Mouse (Mus musculus) erythroid progenitor cell, adult 5-6 weeks (primary cell): ENCODE results near the gene Grm4. TPM values are rescaled to one million over a fixed set of nuclear protein-coding genes. Genes with fewer than 3 reads are reported as not detected.

Experiments
- ATAC-seq: replicated peaks from 2 replicates; pipeline ENCODE4 v1.8.0; 2016; ENCODE audit warnings: moderate number of reproducible peaks, mild to moderate bottlenecking, moderate TSS enrichment, inconsistent platforms; ENCODE audit not compliant: poor library complexity, low FRiP score, severe bottlenecking
- total RNA-seq, 2 experiments: library from RNA; stranded (forward) in 1 of 2; stranded (reverse) in 1 of 2; fragments of 150-400 nt in 1 of 2; fragments of 186-747, 209-891 nt in 1 of 2; gene quantifications; 2 replicates each; pipeline versions ENCODE4 v1.2.3 to v1.2.4; 2015 to 2017; ENCODE audit warnings: low replicate concordance in 2 of 2

Gene Grm4
- total RNA-seq, 2 experiments from 2014 or later, result not detected

DNA sequence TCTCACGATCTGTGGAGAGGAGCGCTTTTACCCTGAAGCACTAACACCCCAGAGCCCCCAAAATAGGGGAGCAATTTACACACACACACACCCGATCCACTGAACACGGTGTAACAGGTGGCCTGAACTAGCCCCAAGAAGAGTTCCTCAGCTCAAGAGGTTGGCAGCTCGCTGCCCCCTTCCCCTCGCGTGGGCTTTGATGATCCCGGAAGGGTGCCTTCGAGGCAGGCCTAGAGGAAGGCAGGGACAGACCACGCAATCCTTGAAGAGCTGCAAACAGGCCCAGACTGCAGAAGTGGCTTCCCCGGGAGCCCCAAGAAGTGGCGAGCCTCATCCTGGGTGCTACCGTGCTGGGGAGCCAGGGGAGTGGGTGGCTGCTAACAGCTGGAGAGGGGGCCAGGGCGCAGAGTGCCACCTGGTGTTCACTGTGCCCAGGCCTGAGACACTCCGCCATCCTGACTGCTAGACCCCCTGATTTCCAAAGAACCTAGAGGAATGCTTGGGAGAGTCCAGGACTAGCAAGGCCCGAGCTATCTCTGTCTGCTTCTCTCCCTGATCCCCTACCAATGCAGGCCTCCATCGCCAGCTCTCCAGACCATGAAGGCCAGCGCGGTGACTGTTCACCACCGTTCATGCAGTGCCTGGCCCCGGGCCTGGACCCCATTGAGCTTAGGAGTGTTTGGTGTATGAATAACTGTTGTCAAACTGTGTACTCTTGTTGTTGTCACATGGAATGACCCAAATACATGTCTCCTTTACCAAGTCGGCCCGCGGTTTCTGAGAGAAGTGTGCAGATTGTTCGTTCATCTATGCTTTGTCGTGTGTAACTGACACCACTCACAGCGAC lies 7.1 kb downstream of the Grm4 start:
- no peak for ATAC-seq

DNA sequence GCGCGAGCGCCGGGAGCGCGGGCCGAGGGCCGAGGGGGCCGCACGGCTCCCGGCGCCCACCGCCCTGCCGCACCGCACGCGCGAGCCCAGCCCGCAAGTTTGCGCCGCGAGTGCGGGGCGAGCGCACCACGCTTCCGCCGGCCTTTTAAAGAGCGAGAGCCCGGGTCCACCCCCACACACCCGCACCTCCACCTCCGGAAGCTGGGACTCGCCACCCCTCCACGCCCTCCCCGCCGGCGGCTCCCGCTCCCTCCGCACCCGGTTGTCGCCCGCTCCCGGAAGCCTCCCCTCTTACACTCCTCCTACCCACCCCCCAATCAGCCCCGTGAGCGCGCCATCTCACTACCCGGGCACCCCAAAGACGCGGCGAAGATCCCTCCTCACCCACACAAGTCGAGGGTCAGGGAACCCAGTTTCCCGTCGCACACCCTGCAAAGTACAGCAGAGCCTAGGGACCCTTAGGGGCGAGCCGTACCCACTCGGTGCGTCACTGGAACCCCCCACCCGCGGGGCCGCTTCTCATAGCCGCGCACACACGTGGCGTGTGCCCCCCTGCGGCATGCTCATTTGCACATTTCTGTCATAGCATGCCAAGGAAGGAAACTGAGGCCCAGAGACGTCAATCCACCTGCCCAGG lies 7.8 kb downstream of the Grm4 start:
- no peak for ATAC-seq

DNA sequence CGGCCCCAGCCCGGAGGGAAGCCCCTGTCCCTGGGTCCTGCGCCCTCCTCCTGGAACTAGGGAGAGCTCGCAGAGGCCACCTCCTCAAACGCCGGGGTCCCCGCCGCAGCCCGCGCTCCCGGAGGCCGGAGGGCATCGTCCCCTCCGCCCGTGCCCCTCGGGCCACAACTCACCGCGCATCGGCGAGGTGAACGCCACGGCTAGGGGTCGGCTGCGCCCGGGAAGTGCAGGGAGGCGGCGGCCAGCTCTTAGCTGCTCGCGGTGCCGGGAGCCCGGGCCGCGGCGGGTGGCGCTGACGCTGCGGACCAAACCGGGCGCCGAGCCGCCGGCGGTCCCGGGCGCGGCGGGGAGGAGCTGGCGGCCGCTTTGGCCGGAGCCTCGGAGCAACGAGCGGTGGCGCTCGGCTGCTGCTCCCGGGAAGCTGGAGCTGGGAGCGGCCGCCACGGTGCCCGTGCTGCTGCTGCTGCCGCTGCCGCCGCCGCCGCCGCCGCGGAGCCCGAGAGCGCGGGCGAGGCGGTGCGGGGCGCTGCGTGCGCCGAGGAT lies 8.5 kb downstream of the Grm4 start:
- ATAC-seq, result no peak

DNA sequence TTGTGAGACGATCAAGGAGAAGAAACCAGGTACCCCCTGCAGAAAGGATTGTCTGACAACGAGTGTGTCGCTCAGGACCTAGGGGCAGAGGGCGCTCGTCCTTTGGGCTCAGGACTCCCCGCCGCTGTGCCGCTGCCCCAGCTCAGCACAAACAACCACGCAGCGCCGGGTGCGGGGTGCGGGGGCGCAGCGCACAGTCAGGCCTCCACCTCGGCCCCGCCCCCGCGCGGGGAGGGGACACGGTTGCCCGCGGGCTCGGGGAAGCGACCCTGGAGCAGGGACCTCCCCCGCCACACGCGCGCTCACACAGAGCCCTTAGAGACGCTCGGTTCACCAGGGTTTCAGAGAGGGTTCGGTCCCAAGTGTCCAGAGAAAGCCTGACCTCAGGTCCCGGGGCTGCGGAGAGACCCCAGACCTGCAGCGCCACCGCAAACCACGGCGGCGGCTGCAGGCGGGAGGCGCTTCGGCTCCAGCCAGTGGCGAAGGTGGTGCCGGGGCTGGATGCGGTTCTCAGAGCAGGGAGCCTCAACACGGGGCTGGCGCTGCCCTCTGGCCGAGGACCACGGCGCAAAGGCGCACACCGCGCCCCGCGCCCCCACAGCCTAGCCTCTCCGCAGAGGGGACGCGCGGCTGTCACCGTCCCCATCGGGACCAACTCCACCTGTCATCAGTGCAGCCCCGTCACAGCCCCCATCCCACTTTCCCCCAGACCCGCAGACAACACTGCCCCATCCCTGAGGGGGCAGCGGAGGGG lies 9.2 kb downstream of the Grm4 start:
- no peak for ATAC-seq

DNA sequence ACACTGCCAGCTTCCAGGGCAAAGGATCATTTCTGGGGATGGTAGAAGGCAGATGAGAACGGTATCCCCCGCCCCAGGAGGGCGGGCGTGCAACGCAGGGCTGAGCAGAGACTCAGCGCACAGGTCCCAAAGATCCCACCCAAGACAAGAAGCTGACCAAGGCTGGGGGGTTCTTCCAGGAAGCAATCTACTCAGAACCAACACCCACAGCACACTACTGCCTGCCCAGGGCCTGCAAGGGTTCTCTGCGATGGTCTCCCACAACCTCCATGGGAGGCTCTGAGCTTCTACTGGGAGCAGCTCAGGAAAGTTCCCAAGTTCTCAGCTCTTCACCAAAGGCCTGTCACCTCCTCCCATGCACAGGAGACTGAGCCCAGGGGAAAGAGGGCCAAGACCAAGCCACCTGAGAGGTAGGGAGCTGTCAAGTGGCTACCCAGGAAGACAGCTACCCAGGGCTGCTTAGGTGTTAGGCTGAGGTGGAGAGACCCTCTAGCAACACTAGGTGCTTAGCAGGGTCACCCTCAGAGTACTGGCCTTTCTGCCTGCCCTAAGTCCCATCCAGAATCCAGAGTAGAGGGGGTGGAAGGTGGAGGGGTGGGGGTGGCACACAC lies 10.0 kb downstream of the Grm4 start:
- no peak for ATAC-seq

DNA sequence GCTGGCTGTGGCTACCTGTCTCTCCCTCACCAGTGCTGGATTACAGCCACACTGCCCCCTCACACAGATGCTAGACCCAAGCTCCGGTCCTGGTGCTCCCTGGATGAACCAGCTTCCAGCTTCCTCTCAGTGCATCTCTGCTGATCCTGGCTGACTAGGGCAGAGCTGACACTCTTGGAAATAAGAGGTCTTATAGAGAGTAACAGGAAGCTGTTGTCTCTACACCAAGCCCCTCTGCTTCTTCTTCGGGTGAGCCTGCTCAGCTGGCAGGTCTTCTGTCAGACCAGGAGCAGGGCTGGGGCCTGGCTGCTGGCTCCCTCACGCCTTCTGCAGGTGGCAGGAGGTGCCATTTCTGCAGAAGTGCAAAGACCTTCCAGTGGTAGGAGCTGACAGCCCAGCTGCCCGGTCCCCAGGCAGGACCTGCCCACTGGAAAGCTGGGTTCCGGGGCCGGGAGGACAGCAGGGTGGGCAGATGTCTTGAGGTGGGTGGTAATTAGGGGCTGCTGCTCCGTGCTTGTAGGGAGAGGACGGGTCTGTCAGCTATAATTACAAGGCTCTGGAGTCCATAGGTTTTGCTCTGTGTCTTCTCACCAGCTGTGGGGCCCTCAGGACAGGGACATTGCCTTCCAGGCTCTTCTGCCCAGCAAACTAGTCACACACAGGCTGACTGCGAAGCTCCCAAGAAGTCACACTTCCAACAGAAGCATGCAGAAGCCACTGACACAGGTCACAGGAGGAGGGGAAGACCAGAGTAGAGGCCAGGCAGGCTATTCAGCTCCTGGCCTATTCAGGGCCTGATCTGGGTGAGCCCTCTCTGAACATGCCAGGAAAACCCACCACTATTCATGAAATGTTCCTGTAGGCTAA lies 10.7 kb downstream of the Grm4 start:
- ATAC-seq, result no peak

DNA sequence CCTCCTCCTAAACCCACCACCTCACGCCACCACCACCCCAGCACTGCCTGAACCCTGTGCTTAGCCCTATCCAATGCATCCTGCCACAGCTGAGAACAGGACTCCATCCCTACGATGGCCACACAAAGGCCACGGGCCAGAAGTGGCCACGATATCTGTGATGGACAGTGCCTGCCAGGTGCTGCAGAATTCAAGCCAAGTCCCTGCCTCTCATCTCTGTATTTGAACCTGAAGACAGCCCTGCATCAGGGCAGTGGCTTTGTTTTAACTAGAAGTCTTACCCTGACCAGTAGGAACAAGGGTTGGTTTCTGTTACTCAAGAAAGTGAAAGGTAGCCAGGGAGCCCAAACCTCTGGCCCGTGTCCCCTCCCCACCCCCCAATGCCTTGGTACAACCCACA lies 12.1 kb downstream of the Grm4 start:
- no peak for ATAC-seq

DNA sequence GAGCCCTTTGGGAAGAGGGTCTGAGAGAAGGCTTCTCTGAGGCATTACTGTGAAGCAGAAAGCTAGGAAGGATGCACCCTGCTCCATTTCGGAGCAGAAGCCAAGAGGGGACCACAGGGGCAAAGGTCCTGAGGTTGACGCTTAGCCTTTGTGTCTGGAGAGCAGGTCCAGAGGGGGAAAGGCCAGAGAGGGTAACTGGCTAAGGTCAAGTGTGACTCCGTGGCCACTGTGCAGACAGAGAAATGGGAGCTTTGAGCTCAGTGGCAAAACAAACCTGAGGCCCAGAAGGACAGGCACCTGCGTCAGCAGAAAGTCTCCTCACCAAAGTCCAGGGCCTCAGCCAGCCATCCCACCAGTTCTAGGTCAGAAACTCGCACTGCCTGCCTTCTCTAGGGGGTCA lies 12.7 kb downstream of the Grm4 start:
- no peak for ATAC-seq

DNA sequence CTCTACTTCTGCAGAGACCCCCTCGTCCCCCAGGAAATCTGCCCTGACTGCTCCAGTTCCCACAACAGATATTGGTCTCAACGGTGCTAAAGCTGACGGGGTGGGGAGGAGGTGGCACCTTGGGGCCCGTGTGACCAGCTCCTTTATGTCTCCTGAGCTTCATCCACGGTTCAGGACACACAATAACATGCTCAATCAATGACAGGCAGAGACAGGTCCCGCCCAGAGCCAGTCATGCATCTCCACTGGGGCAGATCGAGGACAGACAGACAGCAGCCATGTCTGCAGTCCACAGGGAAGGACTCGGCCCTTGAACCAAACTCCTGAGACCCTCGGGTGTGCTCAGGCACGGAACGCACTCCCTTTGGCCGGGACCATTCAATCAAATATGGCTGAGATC lies 13.2 kb downstream of the Grm4 start:
- ATAC-seq, result no peak

DNA sequence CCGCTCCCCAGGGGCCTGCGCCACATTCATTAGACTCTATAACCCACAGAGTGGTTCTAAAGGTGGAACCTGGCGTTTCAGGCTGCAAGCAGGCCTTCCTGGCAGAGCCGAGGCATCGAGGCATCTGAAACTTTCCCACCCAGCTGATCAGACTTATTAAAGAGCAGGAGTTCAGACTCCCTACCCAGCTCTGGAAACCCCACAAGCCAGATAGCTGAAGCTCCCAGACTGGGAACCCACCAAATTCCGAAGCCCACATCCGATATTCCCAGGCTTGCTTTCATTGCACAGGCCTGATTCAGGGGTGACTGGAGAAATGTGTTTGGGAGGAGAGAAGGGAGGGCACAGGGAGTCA lies 13.6 kb downstream of the Grm4 start:
- ATAC-seq, result no peak

DNA sequence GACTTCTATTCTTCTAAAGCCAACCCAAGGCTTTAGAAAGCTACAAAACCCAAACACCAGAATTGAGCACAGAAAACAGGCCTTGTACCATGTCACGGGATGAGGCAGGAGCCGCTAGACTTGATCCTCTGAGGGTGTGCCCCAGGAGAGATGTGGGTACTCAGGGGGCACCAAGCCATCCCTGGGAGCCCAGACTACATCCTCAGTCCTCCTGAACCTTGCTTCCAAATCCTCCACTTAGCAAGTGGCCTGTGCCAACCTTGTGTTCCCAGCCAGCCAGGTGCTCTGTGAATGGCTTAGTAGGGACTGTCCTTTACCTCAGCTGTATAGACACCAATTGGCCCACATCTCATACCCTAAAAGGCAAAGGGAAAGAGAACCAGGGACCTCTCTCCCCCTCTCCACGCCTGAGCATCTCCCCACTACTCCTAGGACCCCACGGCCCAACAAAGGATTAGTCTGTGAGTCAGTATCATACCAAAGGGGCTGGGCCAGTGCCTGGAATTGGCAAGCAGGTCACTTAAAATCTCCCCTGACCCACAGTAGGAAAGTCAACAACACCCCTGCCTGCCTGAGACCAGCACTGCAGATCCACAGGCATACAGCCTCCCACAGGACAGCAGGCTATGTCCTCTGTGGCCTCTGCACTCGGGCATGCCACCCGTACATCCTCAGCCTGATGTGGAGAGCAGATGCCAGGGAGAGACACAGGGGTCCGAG lies 14.2 kb downstream of the Grm4 start:
- ATAC-seq, result no peak

DNA sequence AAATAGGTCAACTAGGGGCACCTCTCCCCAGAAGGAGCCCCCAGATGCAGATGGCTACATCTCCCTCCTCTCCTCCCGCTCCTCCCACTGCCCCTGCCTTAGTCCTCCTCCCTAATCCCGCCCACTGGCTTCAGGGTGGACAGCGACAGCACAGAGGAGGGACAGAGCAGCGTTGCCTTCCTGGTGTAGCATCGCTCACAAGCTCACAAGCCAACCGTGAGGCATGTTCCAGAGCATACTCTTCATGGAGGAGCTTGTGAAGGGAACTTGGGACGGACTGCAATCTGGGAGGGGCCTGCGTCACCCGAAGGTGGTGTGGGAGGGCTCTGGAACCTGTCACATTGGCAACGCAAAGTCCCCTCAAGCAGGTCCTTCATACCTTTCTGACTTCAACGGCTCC lies 14.8 kb downstream of the Grm4 start:
- no peak for ATAC-seq

DNA sequence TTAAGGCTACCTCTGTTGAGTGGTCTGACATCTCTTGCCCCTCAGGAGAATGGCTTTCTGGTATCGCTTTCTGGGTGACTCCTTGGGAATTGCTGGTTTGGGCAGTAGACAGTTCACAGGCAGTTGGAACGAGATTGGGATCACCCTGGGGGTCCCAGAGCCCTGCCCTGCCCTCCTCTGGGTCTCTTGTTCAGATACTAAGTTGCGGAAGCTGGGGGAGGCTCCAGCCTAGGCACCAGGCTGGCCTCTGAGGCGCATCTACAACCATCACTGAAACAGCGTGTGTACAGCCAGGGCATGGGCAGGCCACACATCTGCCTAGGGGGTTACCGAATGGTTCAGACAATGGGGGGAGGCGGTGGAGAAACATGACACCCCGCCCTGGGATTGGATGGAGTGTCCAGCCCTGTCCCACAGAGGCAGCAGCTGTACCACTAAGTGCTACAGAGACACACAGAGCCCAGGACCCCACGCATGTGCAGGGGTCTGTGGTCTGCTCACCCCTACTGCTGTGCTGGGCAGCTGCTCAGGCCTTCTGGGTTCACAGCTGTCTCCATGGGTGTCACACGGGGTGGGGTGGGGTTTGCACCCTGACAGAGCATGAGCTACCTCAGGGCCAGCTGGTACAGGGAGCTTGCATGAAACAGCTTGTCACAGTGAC lies 15.9 kb downstream of the Grm4 start:
- ATAC-seq, result no peak

DNA sequence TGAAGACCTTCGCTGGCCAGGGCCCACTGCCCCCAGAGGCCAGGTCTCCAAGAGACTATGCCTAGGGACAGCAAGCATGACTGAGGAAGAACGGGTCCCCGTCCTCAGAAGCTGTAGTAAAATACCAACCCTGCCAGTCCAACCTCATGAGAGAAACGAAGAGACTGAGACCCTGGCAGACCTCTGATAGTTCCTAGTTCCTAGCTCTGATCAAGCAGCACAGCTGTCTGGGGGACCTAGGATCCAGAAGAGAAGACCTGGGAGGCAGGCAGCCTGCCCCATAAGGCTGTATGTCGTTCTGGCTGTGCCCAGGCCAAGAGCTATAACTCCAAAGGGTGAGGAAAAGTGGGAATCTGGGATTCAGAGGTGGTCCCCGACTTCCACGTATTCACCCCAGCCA lies 17.3 kb downstream of the Grm4 start:
- ATAC-seq, result no peak

DNA sequence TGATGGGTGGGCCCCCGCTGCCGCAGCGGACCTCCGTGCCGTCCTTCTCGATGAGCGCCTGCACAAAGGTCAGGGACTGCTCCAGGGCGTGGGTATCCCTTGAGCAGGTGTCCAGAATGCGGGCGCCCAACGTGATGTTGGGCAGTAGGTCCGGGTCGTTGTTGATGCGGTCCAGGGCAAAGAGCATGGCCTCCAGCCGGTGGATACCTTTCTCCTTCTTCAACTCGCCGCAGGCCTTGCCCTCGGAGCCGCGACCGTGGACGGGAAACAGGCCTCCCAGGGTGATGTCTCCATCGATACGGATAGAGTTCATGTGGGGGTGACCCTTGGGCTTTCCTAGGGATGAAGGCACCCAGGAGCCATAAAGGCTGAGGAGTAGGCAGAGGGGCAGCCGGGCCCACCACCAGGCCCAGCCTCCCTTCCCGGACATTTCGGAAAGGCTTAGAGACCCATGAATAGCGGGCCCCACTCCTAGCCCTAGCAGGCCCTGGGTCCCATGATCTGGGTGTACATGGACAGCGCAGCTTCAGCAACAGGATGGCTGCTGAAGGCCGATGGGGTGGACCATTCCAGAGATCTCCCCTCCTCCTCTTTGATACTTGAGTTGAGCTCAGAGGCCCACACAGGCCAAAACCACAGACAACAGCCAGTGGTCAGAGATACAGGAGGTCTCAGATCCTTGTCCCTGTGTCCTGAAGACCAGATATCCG lies 18.3 kb downstream of the Grm4 start:
- no peak for ATAC-seq

DNA sequence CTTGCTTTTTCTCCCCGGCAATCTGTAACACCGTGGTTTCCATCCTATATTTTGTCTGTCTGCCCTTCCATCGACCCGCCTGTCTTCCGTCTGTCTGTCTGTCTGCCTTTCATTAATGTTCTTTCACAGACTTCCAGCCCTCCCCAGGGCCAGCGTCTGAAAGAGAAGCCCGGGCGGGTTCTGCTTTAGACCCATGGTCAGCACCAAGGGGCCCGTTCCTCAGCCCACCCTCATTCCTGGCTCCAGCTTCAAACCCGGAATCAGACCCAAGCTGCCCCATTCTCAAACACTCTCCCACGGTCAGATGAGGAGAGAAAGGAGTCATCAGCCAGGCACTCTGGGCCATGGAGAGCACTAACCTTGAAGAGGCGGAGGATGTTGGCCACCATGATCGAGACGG lies 18.9 kb downstream of the Grm4 start:
- no peak for ATAC-seq

DNA sequence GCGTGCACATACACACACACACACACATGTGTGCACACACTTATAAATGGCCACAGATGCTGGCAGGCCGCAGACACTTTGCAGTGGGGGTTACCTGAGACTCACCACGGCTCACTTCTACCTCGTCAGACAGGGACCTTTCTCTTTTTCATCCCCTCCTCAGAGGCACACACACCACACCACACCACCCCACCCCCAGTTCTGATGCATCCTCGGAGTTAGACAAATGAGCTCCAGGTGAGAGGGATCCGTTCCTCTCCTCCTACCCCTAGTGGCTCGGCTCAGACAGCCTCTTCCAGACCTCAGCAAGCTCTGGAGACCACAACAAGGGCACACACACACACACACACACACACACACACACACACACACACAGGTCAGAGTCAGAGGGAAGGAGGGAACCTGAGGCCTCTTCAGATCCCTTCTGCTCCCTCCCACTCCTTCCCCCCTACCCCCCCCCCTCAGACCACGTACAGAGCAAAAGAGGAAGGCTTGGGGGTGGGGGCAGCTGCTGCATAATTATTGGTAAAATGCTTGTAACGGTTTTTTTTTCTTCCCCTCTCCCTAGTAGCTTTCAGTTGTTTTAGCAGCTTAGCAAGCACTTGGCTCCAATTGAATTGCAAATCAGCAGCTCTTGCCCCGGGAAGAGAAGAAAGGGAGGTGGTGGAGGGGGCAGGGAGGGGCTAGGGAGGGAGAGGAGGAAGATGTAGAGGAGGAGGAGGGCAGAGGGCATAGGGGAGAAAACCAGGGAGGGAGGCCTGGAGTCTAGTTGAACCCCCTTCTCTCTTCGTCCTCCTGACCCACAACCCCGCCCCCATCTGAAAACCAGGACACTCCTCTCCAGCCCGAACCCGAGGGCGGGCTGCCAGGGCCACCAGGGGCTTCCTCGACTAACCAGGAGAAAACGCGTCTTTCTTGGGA lies 19.6 kb downstream of the Grm4 start:
- no peak for ATAC-seq
